Comparison of ENCODE assay signal across 8 mouse cellular contexts in the genomic region with DNA sequence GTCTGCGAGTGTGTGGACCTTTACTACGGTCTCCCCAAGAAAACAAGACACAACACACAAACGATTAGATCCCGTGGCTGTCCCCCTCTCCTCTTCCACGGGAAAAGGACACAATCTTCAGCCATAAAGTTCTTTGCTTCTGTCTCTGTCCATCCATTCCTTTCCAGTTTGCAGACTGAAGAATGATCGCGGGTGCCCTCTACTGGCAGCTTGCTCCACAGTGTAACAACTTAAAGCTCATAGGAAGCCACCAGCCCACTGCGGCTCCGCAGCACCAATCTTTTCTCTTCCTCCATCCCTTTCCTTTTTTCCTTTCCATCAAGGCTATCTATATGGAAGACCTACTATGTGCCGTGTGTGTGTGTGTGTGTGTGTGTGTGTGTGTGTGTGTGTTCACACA.
A peak's percentile ranks its signal among the peaks of the same experiment; 100 is the strongest.
DNase-seq lines count a peak whose midpoint lies in the region; ATAC-seq and TF ChIP-seq lines count a peak whose summit lies in the region.

No protein-coding gene starts in this region.

- no peak for TF ChIP-seq POLR2A in CH12.LX (IDR thresholded peaks at IDR 0.05; ENCODE audit: low read depth, low read length)
- TF ChIP-seq POLR2A in liver, adult 2 months (IDR thresholded peaks at IDR 0.05; ENCODE audit: extremely low read depth, insufficient read depth, low read length), result no peak

- H3K9me3 ChIP-seq in CH12.LX (replicated peaks; ENCODE audit: low read length), result peaks cover 32% of the 10 kb centered on the region
- no peaks in the 10 kb centered on the region for H3K9me3 ChIP-seq in forebrain, embryonic 11.5 days (ENCODE audit: control insufficient read depth, low read length)
- no peaks in the 10 kb centered on the region for H3K9me3 ChIP-seq in heart, embryonic 15.5 days (replicated peaks)
- no peaks in the 10 kb centered on the region for H3K9me3 ChIP-seq in neural tube, embryonic 11.5 days (ENCODE audit: control insufficient read depth, low read length)

- TF ChIP-seq EP300 in CH12.LX (IDR thresholded peaks at IDR 0.05; ENCODE audit: low read length), result no peak

- dilution Hi-C loops in CH12.LX (cut with MboI; ENCODE audit: extremely low pct_ligation_motif_present, extremely low pct_unique_long_range_greater_than_20kb, low sequenced_read_pairs), result no loop called here

- H3K4me3 ChIP-seq in CH12.LX (replicated peaks in 1 of 3; ENCODE audit: low read depth in 2 of 3, low read length in 2 of 3, poor library complexity in 1 of 3), result no peak overlapping the region
- H3K4me3 ChIP-seq in forebrain, embryonic 11.5 days (ENCODE audit: low read depth, low read length), result no peak overlapping the region
- H3K4me3 ChIP-seq in heart, embryonic 15.5 days, result no peak overlapping the region
- H3K4me3 ChIP-seq in liver, adult 2 months (ENCODE audit: insufficient read depth, low read depth, low read length), result no peak overlapping the region
- no peak overlapping the region for H3K4me3 ChIP-seq in neural tube, embryonic 11.5 days (ENCODE audit: low read depth, low read length)

- ATAC-seq in forebrain, embryonic 11.5 days (replicated peaks; ENCODE audit: low FRiP score), result peak; percentile 75
- ATAC-seq in heart, embryonic 15.5 days (replicated peaks; ENCODE audit: insufficient number of reproducible peaks, insufficient read depth, low FRiP score, low read depth), result peak; percentile 59; the same call in 1 of the 2 replicates
- ATAC-seq in neural tube, embryonic 11.5 days (ENCODE audit: insufficient read depth, low FRiP score, low TSS enrichment), result 0 out of 2 replicates have a peak, but pooled peaks have one; percentile 51

- in situ Hi-C loops in CH12.LX (cut with MboI; ENCODE audit: low pct_ligation_motif_present, low pct_unique_long_range_greater_than_20kb, low sequenced_read_pairs), result loop anchor here (25.0 kb wide), 2 partner anchors 256 to 556 kb away; partner anchors contain the start of gene Zfp78

- no peak overlapping the region for H3K9ac ChIP-seq in CH12.LX (ENCODE audit: insufficient read depth, low read depth)
- no peak overlapping the region for H3K9ac ChIP-seq in forebrain, embryonic 11.5 days (ENCODE audit: low read length)
- no peak overlapping the region for H3K9ac ChIP-seq in heart, embryonic 15.5 days
- no peak overlapping the region for H3K9ac ChIP-seq in liver, adult 2 months (ENCODE audit: low read depth, low read length)
- no peak overlapping the region for H3K9ac ChIP-seq in neural tube, embryonic 11.5 days (ENCODE audit: low read length)

- H3K27ac ChIP-seq in CH12.LX (ENCODE audit: insufficient read depth, low read depth), result no peak overlapping the region
- no peak overlapping the region for H3K27ac ChIP-seq in forebrain, embryonic 11.5 days (ENCODE audit: low read depth, low read length)
- peak overlapping the region; percentile 31; the same call in 1 of the 2 replicates for H3K27ac ChIP-seq in heart, embryonic 15.5 days
- no peak overlapping the region for H3K27ac ChIP-seq in liver, adult 2 months (replicated peaks; ENCODE audit: insufficient read depth, low read depth, low read length)
- H3K27ac ChIP-seq in neural tube, embryonic 11.5 days (ENCODE audit: low read depth, low read length), result no peak overlapping the region

- no peaks in the 10 kb centered on the region for H3K36me3 ChIP-seq in CH12.LX (replicated peaks in 1 of 2; ENCODE audit: control insufficient read depth in 1 of 2, insufficient read depth in 1 of 2, low read length in 1 of 2)
- no peaks in the 10 kb centered on the region for H3K36me3 ChIP-seq in forebrain, embryonic 11.5 days (ENCODE audit: control insufficient read depth, insufficient read depth, low read length)
- H3K36me3 ChIP-seq in heart, embryonic 15.5 days, result no peaks in the 10 kb centered on the region
- H3K36me3 ChIP-seq in liver, adult 2 months (ENCODE audit: control insufficient read depth, insufficient read depth, low read length), result no peaks in the 10 kb centered on the region
- H3K36me3 ChIP-seq in neural tube, embryonic 11.5 days (ENCODE audit: control insufficient read depth, insufficient read depth, low read length), result no peaks in the 10 kb centered on the region

- peak in 1 of 2 experiments; percentile 59; a peak in 2 of 4 replicates for TF ChIP-seq CTCF in CH12.LX (conservative IDR thresholded peaks at IDR 0.05 in 1 of 2, IDR thresholded peaks at IDR 0.05 in 1 of 2; ENCODE audit: low read depth in 2 of 2, low read length in 2 of 2)
- TF ChIP-seq CTCF in liver, adult 2 months (IDR thresholded peaks at IDR 0.05; ENCODE audit: low read depth, low read length), result peak; percentile 77

- H3K27me3 ChIP-seq in CH12.LX (replicated peaks), result no peaks in the 10 kb centered on the region
- H3K27me3 ChIP-seq in forebrain, embryonic 11.5 days (ENCODE audit: control insufficient read depth, insufficient read depth, low read length), result no peaks in the 10 kb centered on the region
- no peaks in the 10 kb centered on the region for H3K27me3 ChIP-seq in heart, embryonic 15.5 days
- no peaks in the 10 kb centered on the region for H3K27me3 ChIP-seq in liver, adult 2 months (ENCODE audit: control insufficient read depth, insufficient read depth, low read length)
- H3K27me3 ChIP-seq in neural tube, embryonic 11.5 days (ENCODE audit: control insufficient read depth, insufficient read depth, low read length), result no peaks in the 10 kb centered on the region

- 16% methylated on average over 10 of the region's 10 CpGs for WGBS in forebrain, embryonic 11.5 days
- WGBS in heart, embryonic 15.5 days, result 11% methylated on average over 10 of the region's 10 CpGs
- WGBS in liver, adult 2 months, result 6% methylated on average over 10 of the region's 10 CpGs
- 18% methylated on average over 10 of the region's 10 CpGs for WGBS in neural tube, embryonic 11.5 days

- no peaks in the 10 kb centered on the region for H3K4me1 ChIP-seq in CH12.LX (ENCODE audit: control insufficient read depth in 1 of 2, insufficient read depth in 2 of 2)
- peaks cover 3% of the 10 kb centered on the region; the same call in 1 of the 2 replicates for H3K4me1 ChIP-seq in forebrain, embryonic 11.5 days (replicated peaks; ENCODE audit: control insufficient read depth, insufficient read depth, low read length)
- peaks cover 27% of the 10 kb centered on the region for H3K4me1 ChIP-seq in heart, embryonic 15.5 days (replicated peaks)
- no peaks in the 10 kb centered on the region for H3K4me1 ChIP-seq in liver, adult 2 months (ENCODE audit: control insufficient read depth, insufficient read depth, low read length)
- no peaks in the 10 kb centered on the region; the same call in 1 of the 2 replicates for H3K4me1 ChIP-seq in neural tube, embryonic 11.5 days (ENCODE audit: control insufficient read depth, insufficient read depth, low read length)

- no peak overlapping the region for H3K4me2 ChIP-seq in CH12.LX (ENCODE audit: insufficient read depth, low read depth, poor library complexity, severe bottlenecking)
- no peak overlapping the region for H3K4me2 ChIP-seq in forebrain, embryonic 11.5 days (ENCODE audit: low read depth, low read length, severe bottlenecking)
- no peak overlapping the region for H3K4me2 ChIP-seq in heart, embryonic 15.5 days
- no peak overlapping the region for H3K4me2 ChIP-seq in neural tube, embryonic 11.5 days (ENCODE audit: low read depth)

- peak; percentile 53 for TF ChIP-seq RAD21 in CH12.LX (IDR thresholded peaks at IDR 0.05; ENCODE audit: low read depth, low read length)

- peak; percentile 40 for DNase-seq in CH12.LX (ENCODE audit: extremely low read depth)
- peak; percentile 26 for DNase-seq in c-Kit-positive CD71-negative TER-119-negative erythroid progenitor cells, embryonic 14.5 days (ENCODE audit: low read depth)
- peak; percentile 92 for DNase-seq in forebrain, embryonic 11.5 days (ENCODE audit: low spot score)
- peak; percentile 95 for DNase-seq in kidney, postnatal 10 days
- DNase-seq in liver, adult 2 months (ENCODE audit: extremely low read depth, low read depth, low spot score), result peak; percentile 49
- DNase-seq in neural tube, embryonic 11.5 days (ENCODE audit: low spot score), result peak; percentile 89
- peak; percentile 39 for DNase-seq in testis, postnatal 14 days (ENCODE audit: low spot score)

- H3K79me2 ChIP-seq in CH12.LX (replicated peaks; ENCODE audit: control insufficient read depth, extremely low read depth, insufficient read depth, poor library complexity, severe bottlenecking), result no peaks in the 10 kb centered on the region
- no peaks in the 10 kb centered on the region for H3K79me2 ChIP-seq in liver, adult 2 months (ENCODE audit: control insufficient read depth, insufficient read depth, low read length)

TF ChIP-seq in CH12.LX, 34 proteins besides CTCF, POLR2A, EP300 and RAD21:
- no peak for TF ChIP-seq ZNF384 (IDR thresholded peaks at IDR 0.05; ENCODE audit: low read depth, low read length)
- peak; percentile 60 for TF ChIP-seq SMC3 (IDR thresholded peaks at IDR 0.05; ENCODE audit: low read depth, low read length)

Comparison
In these comparisons a context has a peak if more than half of its experiments do, and no peak if none do; other contexts are left out.
1. DNase-seq: peak in every context shown above with its lines; median percentile 95 in kidney, postnatal 10 days; 92 in forebrain, embryonic 11.5 days; 89 in neural tube, embryonic 11.5 days; 49 in liver, adult 2 months; 40 in CH12.LX; 39 in testis, postnatal 14 days; 26 in c-Kit-positive CD71-negative TER-119-negative erythroid progenitor cells, embryonic 14.5 days.